In the genomic region with DNA sequence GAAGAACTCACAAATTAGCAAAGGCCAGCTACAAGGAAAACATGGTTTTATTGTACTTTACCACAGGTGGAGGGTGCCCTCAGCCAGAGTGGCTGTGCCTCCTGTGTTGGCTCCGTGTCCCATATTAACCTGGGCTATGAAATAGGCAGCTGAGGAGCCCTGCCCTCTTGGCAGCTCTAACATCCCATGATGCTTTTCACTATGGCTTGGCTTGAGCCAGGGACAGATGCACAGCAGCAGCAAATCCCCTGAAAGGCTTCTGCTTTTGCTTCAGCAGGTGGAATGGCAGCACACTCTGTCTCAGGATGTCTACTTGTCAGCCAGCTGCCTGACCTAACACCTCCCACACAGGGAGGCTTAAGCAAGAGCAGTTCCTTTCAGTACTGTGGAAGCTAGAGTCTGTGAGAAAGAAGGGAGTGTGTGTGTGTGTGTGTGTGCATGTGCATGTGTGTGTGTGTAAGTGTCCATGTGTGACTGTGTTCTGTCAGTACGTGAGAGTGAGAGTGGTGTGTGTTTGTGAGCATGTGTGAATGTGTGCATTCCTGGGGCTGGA, we compare ENCODE assay signal across 23 mouse cellular contexts. TPM values are rescaled to one million over a fixed set of nuclear protein-coding genes. Genes with fewer than 3 reads are reported as not detected.
"Had no signal": no experiment of that assay in that cellular context is flagged by ENCODE, and none has a peak within 500 bp of the region (broad histone marks: within the 10 kb centered on the region; RNA-seq: fewer than 3 reads in every experiment).

No protein-coding gene starts in this region.

RNA-seq across cellular contexts. Expression of gene Neu4, which starts 14.2 kb away (rescaled TPM):
- polyA plus RNA-seq: intestine, embryonic 16.5 days; kidney, adult 2 months; kidney, embryonic 14.5 days; limb, embryonic 11.5 days; limb, embryonic 15.5 days; liver, embryonic 11.5 days; liver, embryonic 14.5 days; liver, postnatal 0 days; lung, embryonic 14.5 days; lung, postnatal 0 days; macrophage; midbrain, embryonic 10.5 days; midbrain, embryonic 14.5 days; neural tube, embryonic 11.5 days; neural tube, embryonic 14.5 days; small intestine, adult 2 months; spleen, adult 2 months; stomach, embryonic 16.5 days; thymus, adult 2 months had no signal

RNA-seq across cellular contexts. Expression of gene Gal3st2c, which starts 15.7 kb away (rescaled TPM):
- total RNA-seq: midbrain, postnatal 0 days had no signal
- polyA plus RNA-seq: intestine, embryonic 16.5 days; kidney, adult 2 months; kidney, embryonic 14.5 days; limb, embryonic 11.5 days; limb, embryonic 15.5 days; liver, embryonic 11.5 days; liver, embryonic 14.5 days; liver, postnatal 0 days; lung, embryonic 14.5 days; lung, postnatal 0 days; macrophage; midbrain, embryonic 10.5 days; midbrain, embryonic 14.5 days; midbrain, postnatal 0 days; neural tube, embryonic 11.5 days; neural tube, embryonic 14.5 days; stomach, embryonic 16.5 days had no signal

RNA-seq across cellular contexts. Expression of gene Pdcd1, which starts 46.3 kb away (rescaled TPM):
- total RNA-seq: layer of hippocampus, postnatal 36 days; left cerebral cortex, adult 2 months; left cerebral cortex, postnatal 14 days; midbrain, postnatal 0 days had no signal
- polyA plus RNA-seq: kidney, embryonic 14.5 days; limb, embryonic 11.5 days; liver, embryonic 11.5 days; macrophage; midbrain, postnatal 0 days; neural tube, embryonic 11.5 days; neural tube, embryonic 14.5 days had no signal
